Mouse (Mus musculus): ENCODE results near the gene Afmid. TPM values are rescaled to one million over a fixed set of nuclear protein-coding genes. Genes with fewer than 3 reads are reported as not detected.
"Not testable (repeated sequence)": the region's sequence is repeated elsewhere in the genome, so short reads cannot be mapped to it uniquely, and the experiment has no call there.

The Afmid gene
- total and polyA plus RNA-seq, 3 experiments: 5.5 to 9.3 (median 6.8) TPM

DNA sequence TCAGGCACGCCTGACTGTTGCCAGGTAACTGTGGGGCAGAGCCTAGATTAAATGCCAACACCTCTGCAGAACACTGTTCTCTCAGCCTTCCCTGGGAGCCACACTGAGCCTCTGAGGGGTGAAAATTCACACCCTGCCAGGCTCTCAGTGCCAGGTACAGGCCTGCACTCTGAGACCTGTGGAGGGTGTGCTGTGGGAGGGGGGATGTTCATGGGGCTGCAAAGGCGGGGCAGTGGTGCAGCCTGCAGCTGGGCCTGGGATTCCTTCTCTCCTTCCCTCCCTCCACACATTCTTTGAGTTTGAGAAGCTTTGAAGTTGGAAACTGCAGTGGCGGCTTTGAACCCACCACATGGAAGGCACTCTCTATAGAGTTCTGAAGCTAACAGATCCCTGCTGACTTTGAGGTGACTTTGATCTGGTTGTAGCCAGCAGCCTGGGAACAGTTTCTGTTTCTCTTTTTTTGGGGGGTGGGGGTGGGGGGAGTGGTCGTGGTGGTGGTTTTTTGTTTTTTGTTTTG lies 31.6 kb upstream of the Afmid start:
- no peak for DNase-seq

GRCm38 (mm10) chr11:117796954-117797353 lies 28.8 kb upstream of the Afmid start:
- DNase-seq: no peak

DNA sequence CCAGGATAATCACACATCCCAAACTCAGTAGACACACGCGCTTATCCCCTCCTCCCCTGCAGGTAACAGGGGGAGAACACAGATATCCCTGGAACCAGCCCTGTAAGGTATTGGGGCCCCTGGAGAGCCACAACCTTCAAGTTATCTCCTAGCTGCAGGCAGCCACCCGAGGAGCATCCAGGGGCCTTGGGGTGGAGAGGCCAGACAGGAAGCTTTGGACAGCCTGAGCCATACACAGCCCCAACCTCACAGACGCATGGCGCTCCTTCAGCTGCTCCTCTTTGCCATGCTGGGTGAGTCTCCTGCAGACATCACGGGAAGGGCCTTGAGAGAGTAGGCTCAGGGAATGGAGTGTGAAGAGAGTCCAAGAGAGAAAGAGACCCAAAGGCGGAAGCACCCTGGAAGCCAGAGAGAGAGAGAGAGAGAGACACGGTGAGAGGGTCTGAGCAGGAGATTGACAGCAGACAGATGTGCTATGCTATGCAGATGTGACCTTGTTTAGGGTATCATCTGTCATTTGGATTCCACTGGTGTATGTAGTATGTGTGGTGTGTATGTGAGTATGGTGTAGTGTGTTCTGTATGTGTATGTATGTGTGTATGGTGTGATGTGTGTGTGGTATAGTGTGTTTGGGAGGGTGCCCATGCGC lies 28.1 kb upstream of the Afmid start, which contains the start of gene 6030468B19Rik:
6030468B19Rik (plus strand) TSS at position 150 of the 649 bp plus-strand sequence.
- no peak for DNase-seq

GRCm38 (mm10) chr11:117798160-117798541 lies 27.6 kb upstream of the Afmid start:
- no peak for DNase-seq

GRCm38 (mm10) chr11:117799174-117799573 lies 26.6 kb upstream of the Afmid start:
- no peak for DNase-seq

DNA sequence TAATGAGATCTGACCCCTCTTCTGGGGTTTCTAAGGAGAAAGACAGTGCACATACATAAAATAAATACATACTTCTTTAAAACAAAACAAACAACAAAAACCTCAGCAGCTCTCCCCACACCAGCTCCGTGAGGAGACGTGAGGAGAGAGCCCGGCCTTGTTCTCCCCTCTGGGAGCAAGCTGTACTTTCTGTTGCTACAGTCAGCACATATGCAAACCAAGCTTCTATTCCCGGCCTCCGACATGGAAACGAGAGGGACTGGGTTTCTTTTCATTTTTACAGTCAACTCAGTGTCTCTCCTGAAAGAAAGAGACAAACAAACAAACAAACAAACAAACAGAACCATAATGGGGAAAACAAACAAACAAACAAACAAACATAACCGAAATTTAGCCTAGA lies 25.7 kb upstream of the Afmid start:
- DNase-seq: no peak

DNA sequence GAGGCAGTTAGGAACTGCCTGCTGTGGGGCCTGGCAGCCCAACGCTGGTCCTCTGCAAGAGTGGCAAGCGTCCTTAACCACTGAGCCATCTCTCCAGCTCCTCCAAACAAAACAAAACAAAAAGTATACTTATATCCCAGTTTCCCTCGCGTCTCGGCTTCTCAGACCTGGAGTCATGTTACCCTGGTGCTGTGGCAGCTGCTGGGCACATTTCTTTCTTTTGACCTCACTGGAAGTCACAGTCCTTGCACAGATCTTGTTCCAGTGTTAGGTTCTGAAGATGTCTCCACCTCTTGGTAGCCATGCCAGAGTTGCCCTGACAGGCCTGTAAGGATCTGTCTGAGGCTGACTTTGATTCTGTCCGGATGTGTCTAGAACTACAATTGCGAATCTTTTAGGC lies 24.1 kb upstream of the Afmid start:
- no peak for DNase-seq

- DNase-seq: no peak
Observed at GRCm38 (mm10) chr11:117803166-117803688, 22.5 kb upstream of the Afmid start.

- no peak for DNase-seq
Observed at GRCm38 (mm10) chr11:117806781-117807180, 18.9 kb upstream of the Afmid start.

GRCm38 (mm10) chr11:117809407-117810311 lies 16.1 kb upstream of the Afmid start, which contains the start of the genes Gm20708 and Syngr2:
Gene Gm20708 (plus strand): TSS chr11:117809668.
Gene Syngr2 (plus strand): TSS chr11:117809668.
- DNase-seq: peak; percentile 88

- DNase-seq: peak; percentile 95
Observed at GRCm38 (mm10) chr11:117810401-117811046, 15.2 kb upstream of the Afmid start.

DNA sequence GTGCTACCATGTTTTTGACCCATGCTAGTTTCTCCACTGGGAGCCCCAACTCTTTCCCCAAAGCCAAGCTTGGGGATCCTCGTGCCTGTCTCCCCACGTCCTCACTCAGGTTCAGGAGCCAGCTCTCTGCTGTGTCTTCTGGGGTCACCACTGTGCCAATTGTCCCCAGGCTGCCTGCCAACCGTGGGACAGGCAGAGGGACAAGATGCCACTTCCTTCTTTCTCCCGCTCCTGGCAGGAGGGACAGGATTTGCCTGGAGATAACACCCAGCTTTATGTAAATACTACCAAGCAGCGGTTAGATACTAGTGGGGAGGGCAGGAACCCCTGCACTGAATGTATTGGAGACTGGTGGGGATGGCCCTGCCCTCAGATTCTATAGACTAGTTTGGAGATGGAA lies 11.9 kb upstream of the Afmid start:
- no peak for DNase-seq

DNA sequence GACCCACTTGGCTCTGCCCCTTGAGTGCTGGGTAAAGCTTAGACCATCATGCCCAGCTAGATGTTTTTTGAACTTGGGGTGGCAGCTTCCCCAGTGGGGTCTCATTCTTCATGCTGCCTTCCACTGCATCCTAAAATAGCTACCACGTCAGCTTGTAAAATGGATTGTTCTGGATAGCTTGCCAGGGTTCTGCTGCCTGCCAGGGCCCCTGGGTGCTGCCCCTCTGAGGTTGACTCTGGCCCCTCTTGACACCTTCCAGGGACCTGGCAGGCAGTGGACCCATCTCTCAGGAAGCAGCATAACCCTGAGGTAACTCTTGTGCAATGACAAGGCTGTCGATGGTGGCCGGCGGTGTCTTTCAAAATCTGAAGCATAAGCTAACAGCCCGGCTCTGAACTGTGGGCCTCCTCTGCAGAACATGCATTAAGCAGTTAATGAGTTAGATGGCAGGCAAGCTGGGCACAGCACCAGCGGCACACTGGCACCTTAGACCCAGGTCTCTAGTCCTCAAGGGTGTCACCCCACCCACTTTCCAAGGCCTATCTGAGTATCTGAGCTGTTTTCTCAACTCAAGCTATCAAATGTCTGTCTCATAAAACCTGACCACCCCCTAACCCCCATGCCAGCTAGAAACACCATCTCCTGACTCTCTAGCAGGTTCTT lies 10.9 kb upstream of the Afmid start:
- no peak for DNase-seq

DNA sequence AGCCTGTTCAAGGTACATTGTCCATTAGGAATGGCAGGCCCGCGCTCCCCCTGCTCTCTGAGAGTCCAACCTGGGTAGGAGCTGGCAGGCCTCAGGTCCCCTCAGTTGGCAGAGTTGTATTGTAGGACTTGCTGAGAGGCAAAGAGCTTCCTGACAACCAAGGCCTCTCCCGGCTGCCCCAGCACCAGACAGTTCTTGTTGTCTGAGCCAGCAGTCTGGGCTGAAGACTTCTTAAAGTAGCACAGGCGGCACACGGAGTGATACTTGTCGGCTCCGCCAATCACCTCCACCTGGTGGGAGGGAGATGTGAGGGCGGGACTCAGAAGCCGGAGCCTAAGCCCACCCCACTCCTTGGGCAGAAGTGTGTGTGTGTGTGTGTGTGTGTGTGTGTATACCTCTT lies 9.9 kb upstream of the Afmid start:
- DNase-seq: not testable (repeated sequence)

- DNase-seq: no peak
Observed at GRCm38 (mm10) chr11:117816389-117816996, 9.2 kb upstream of the Afmid start.

DNA sequence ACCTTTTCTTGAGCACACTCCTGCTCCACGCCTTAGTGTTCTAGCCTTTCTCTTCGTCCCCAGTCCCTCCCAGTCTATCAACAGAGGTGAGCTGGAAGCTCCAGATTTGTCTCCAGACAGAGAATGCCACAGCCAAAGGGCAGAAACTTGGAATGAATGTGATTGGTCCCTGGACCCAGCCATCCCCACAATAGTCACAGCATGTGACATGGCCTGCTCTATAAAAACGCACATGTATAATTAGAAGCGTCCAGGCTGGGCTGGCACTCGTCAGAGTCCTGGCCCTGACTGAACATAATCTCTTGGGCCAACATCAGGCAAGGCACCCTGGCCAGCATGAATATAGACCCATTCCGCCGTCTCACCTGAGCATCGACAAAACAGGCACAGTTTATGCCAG lies 6.6 kb upstream of the Afmid start:
- no peak for DNase-seq

- no peak for DNase-seq
Observed at GRCm38 (mm10) chr11:117820173-117820572, 5.6 kb upstream of the Afmid start.

- peak; percentile 78 for DNase-seq
Observed at GRCm38 (mm10) chr11:117821868-117822267, 3.9 kb upstream of the Afmid start.

DNA sequence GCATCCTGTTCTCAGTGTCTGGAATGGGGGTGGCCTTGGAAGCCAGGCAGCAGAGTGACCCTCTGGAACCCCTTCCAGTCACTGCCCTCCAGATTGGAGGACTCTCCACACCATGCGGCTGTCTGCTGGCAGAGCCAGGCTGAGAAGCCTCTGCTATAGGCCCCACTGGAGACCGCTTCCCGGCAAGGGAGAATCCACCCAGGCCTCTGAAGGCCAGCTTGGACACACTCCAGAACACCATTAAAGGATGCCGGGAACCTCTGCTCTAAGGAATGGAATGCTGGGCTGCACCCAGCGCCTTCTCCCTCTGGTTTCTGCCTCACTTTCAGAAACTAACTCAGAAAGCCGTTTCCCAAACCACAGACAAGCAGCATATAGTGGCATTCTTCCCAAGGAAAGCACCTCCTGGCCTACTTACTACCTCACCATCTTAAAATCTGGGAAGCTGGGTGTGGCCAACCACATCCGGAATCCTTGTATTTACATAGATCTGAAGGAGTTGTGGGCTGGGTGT lies 2.9 kb upstream of the Afmid start:
- DNase-seq: no peak

- no peak for DNase-seq
Observed at GRCm38 (mm10) chr11:117823411-117823810, 2.3 kb upstream of the Afmid start.

Measured in adrenal gland, adult 2 months (tissue).